Mouse (Mus musculus): Measurements from ENCODE around the gene Spatc1l. TPM values are rescaled to one million over a fixed set of nuclear protein-coding genes. Genes with fewer than 3 reads are reported as not detected.

The Spatc1l gene
- total and polyA plus RNA-seq, 2 experiments from 2014 or later, result not detected

- no peak overlapping the region for H3K27ac ChIP-seq (ENCODE audit: low read depth, low read length)
- DNase-seq (ENCODE audit: low spot score), result no peak
- no peak overlapping the region for H3K4me2 ChIP-seq (ENCODE audit: low read depth, low read length, poor library complexity, severe bottlenecking)
- ATAC-seq (ENCODE audit: low FRiP score), result no peak
- H3K36me3 ChIP-seq (ENCODE audit: insufficient read depth, low read length), result peaks cover 68% of the 10 kb centered on the region
- no peak for TF ChIP-seq CTCF (IDR thresholded peaks at IDR 0.05)
- no peak overlapping the region for H3K4me3 ChIP-seq (ENCODE audit: low read depth, low read length)
- no peak overlapping the region for H3K9ac ChIP-seq (replicated peaks; ENCODE audit: low read length, poor library complexity, severe bottlenecking)
- no peaks in the 10 kb centered on the region for H3K27me3 ChIP-seq (ENCODE audit: insufficient read depth, low read length)
- H3K4me1 ChIP-seq (ENCODE audit: insufficient read depth, low read length), result peaks cover 3% of the 10 kb centered on the region; the same call in 1 of the 2 replicates
- 85% methylated on average over 9 of the region's 9 CpGs for WGBS
- no peaks in the 10 kb centered on the region for H3K9me3 ChIP-seq (ENCODE audit: low read length)
Measured at GRCm38 (mm10) chr10:76537619-76538018, 24.5 kb upstream of the Spatc1l start.

- H3K4me3 ChIP-seq (ENCODE audit: low read depth, low read length), result no peak overlapping the region
- no peak for TF ChIP-seq CTCF (IDR thresholded peaks at IDR 0.05)
- no peaks in the 10 kb centered on the region for H3K9me3 ChIP-seq (ENCODE audit: low read length)
- DNase-seq (ENCODE audit: low spot score), result no peak
- WGBS, result 96% methylated on average over 11 of the region's 11 CpGs
- no peak for ATAC-seq (ENCODE audit: low FRiP score)
- H3K9ac ChIP-seq (replicated peaks; ENCODE audit: low read length, poor library complexity, severe bottlenecking), result no peak overlapping the region
- no peak overlapping the region for H3K4me2 ChIP-seq (ENCODE audit: low read depth, low read length, poor library complexity, severe bottlenecking)
- peaks cover 91% of the 10 kb centered on the region for H3K36me3 ChIP-seq (ENCODE audit: insufficient read depth, low read length)
- H3K27ac ChIP-seq (ENCODE audit: low read depth, low read length), result no peak overlapping the region
- no peaks in the 10 kb centered on the region for H3K4me1 ChIP-seq (ENCODE audit: insufficient read depth, low read length)
- no peaks in the 10 kb centered on the region for H3K27me3 ChIP-seq (ENCODE audit: insufficient read depth, low read length)
Measured at GRCm38 (mm10) chr10:76541336-76542085, 20.6 kb upstream of the Spatc1l start.

GRCm38 (mm10) chr10:76542636-76543375 lies 19.3 kb upstream of the Spatc1l start:
- TF ChIP-seq CTCF (IDR thresholded peaks at IDR 0.05), result no peak
- Histone ChIP-seq H3K27me3 (ENCODE audit: insufficient read depth, low read length) (no peaks in the 10 kb centered on the region), H3K4me2 (ENCODE audit: low read depth, low read length, poor library complexity, severe bottlenecking) (no peak overlapping the region), H3K4me1 (ENCODE audit: insufficient read depth, low read length) (no peaks in the 10 kb centered on the region), H3K36me3 (ENCODE audit: insufficient read depth, low read length) (peaks cover 95% of the 10 kb centered on the region), H3K9ac (replicated peaks; ENCODE audit: low read length, poor library complexity, severe bottlenecking) (no peak overlapping the region), H3K4me3 (ENCODE audit: low read depth, low read length) (no peak overlapping the region), H3K27ac (ENCODE audit: low read depth, low read length) (no peak overlapping the region), H3K9me3 (ENCODE audit: low read length) (no peaks in the 10 kb centered on the region)
- DNase-seq (ENCODE audit: low spot score) (no peak), ATAC-seq (ENCODE audit: low FRiP score) (no peak)
- 92% methylated on average over 10 of the region's 10 CpGs for WGBS

- Histone ChIP-seq H3K9me3 (ENCODE audit: low read length) (no peaks in the 10 kb centered on the region), H3K9ac (replicated peaks; ENCODE audit: low read length, poor library complexity, severe bottlenecking) (no peak overlapping the region), H3K4me3 (ENCODE audit: low read depth, low read length) (no peak overlapping the region), H3K4me2 (ENCODE audit: low read depth, low read length, poor library complexity, severe bottlenecking) (no peak overlapping the region), H3K27me3 (ENCODE audit: insufficient read depth, low read length) (no peaks in the 10 kb centered on the region), H3K4me1 (ENCODE audit: insufficient read depth, low read length) (no peaks in the 10 kb centered on the region), H3K36me3 (ENCODE audit: insufficient read depth, low read length) (peaks cover 95% of the 10 kb centered on the region), H3K27ac (ENCODE audit: low read depth, low read length) (no peak overlapping the region)
- no peak for TF ChIP-seq CTCF (IDR thresholded peaks at IDR 0.05)
- ATAC-seq (ENCODE audit: low FRiP score) (no peak), DNase-seq (ENCODE audit: low spot score) (no peak)
- WGBS, result 89% methylated on average over 8 of the region's 8 CpGs
Measured at GRCm38 (mm10) chr10:76546566-76546965, 15.5 kb upstream of the Spatc1l start.

- Histone ChIP-seq H3K4me1 (ENCODE audit: insufficient read depth, low read length) (no peaks in the 10 kb centered on the region), H3K27ac (ENCODE audit: low read depth, low read length) (no peak overlapping the region), H3K27me3 (ENCODE audit: insufficient read depth, low read length) (no peaks in the 10 kb centered on the region), H3K9me3 (ENCODE audit: low read length) (no peaks in the 10 kb centered on the region), H3K36me3 (ENCODE audit: insufficient read depth, low read length) (peaks cover 94% of the 10 kb centered on the region), H3K9ac (replicated peaks; ENCODE audit: low read length, poor library complexity, severe bottlenecking) (no peak overlapping the region), H3K4me2 (ENCODE audit: low read depth, low read length, poor library complexity, severe bottlenecking) (no peak overlapping the region), H3K4me3 (ENCODE audit: low read depth, low read length) (no peak overlapping the region)
- 96% methylated on average over 8 of the region's 8 CpGs for WGBS
- no peak for ATAC-seq (ENCODE audit: low FRiP score)
- no peak for TF ChIP-seq CTCF (IDR thresholded peaks at IDR 0.05)
- no peak for DNase-seq (ENCODE audit: low spot score)
Measured at GRCm38 (mm10) chr10:76548218-76548617, 13.9 kb upstream of the Spatc1l start.

GRCm38 (mm10) chr10:76550458-76550857 lies 11.6 kb upstream of the Spatc1l start:
- Histone ChIP-seq H3K36me3 (ENCODE audit: insufficient read depth, low read length) (peaks cover 89% of the 10 kb centered on the region), H3K4me2 (ENCODE audit: low read depth, low read length, poor library complexity, severe bottlenecking) (no peak overlapping the region), H3K27ac (ENCODE audit: low read depth, low read length) (no peak overlapping the region), H3K9me3 (ENCODE audit: low read length) (no peaks in the 10 kb centered on the region), H3K27me3 (ENCODE audit: insufficient read depth, low read length) (no peaks in the 10 kb centered on the region), H3K4me1 (ENCODE audit: insufficient read depth, low read length) (no peaks in the 10 kb centered on the region), H3K9ac (replicated peaks; ENCODE audit: low read length, poor library complexity, severe bottlenecking) (no peak overlapping the region), H3K4me3 (ENCODE audit: low read depth, low read length) (no peak overlapping the region)
- DNase-seq (ENCODE audit: low spot score), result peak; percentile 5
- ATAC-seq (ENCODE audit: low FRiP score), result no peak
- peak; percentile 66 for TF ChIP-seq CTCF (IDR thresholded peaks at IDR 0.05)
- 87% methylated on average over 5 of the region's 5 CpGs for WGBS
